Mouse (Mus musculus) testis, adult 2 months (tissue): ENCODE measurements around the gene S100a9.

Experiments used
- CTCF ChIP-seq: fragments of 200-500 bp; IDR thresholded peaks from 2 replicates; pipeline ENCODE4 v1.5.1; 2012; ENCODE audit warnings: low read depth, mild to moderate bottlenecking, inconsistent platforms, low read length, moderate library complexity; ENCODE audit not compliant: control insufficient read depth, insufficient read depth, insufficient replicate concordance
- POLR2A ChIP-seq: fragments of 200-500 bp; IDR thresholded peaks from 2 replicates; pipeline ENCODE4 v1.6.1; 2012; ENCODE audit warnings: low read depth, mild to moderate bottlenecking, inconsistent platforms, low read length, moderate library complexity; ENCODE audit not compliant: control insufficient read depth

DNA sequence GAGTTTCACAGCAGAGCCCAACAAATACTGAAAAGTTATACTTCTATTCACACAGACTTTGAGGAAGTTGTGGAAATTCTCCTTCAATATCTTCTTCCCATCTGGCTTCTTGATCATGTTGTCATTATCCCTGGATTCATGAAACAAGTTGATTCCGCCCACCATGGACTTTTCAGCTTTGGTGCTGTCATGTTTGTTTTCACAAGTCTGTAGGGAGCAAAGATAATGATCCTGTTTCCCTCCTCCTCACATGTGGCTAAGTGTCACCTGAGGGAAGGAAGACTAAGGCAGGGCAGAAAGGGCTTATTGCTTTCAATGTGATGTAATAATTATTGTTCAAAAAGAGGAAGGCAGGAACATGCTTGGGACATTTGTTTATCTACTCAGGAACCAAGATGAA, 48.2 kb downstream of the S100a9 start:
- TF ChIP-seq POLR2A (no peak), CTCF (no peak)
